Mouse (Mus musculus): ENCODE results near the gene Tex2.
"Not testable (repeated sequence)": the region's sequence is repeated elsewhere in the genome, so short reads cannot be mapped to it uniquely, and the experiment has no call there.

Tex2 gene

GRCm38 (mm10) chr11:106622056-106622455 is 8.8 kb upstream of the Tex2 start:
- no peak for DNase-seq (ENCODE audit: inconsistent age in 2 of 2, low spot score in 1 of 2)

GRCm38 (mm10) chr11:106618768-106619167 is 5.5 kb upstream of the Tex2 start:
- not testable (repeated sequence) for DNase-seq (ENCODE audit: inconsistent age in 2 of 2, low spot score in 1 of 2)

- peak; percentile 30 to 38 for DNase-seq (ENCODE audit: inconsistent age in 2 of 2, low spot score in 1 of 2)
Measured at GRCm38 (mm10) chr11:106617821-106618580, 4.8 kb upstream of the Tex2 start.

GRCm38 (mm10) chr11:106615561-106615960 is 2.3 kb upstream of the Tex2 start:
- peak in 1 of 2 experiments; percentile 37 for DNase-seq (ENCODE audit: inconsistent age in 2 of 2, low spot score in 1 of 2)

- peak; percentile 34 to 69 for DNase-seq (ENCODE audit: inconsistent age in 2 of 2, low spot score in 1 of 2)
Measured at GRCm38 (mm10) chr11:106614339-106614645, 1.1 kb upstream of the Tex2 start.

GRCm38 (mm10) chr11:106613638-106614338 is 565 bp upstream of the Tex2 start:
- peak; percentile 23 to 65 for DNase-seq (ENCODE audit: inconsistent age in 2 of 2, low spot score in 1 of 2)

GRCm38 (mm10) chr11:106612209-106612960 is 838 bp downstream of the Tex2 start:
- DNase-seq (ENCODE audit: inconsistent age in 2 of 2, low spot score in 1 of 2) = peak in 1 of 2 experiments; percentile 87

- no peak for DNase-seq (ENCODE audit: inconsistent age in 2 of 2, low spot score in 1 of 2)
Measured at GRCm38 (mm10) chr11:106609731-106610130, 3.5 kb downstream of the Tex2 start.

- DNase-seq (ENCODE audit: inconsistent age in 2 of 2, low spot score in 1 of 2) = no peak
Measured at GRCm38 (mm10) chr11:106607316-106607715, 5.9 kb downstream of the Tex2 start.

GRCm38 (mm10) chr11:106606042-106606441 is 7.2 kb downstream of the Tex2 start:
- no peak for DNase-seq (ENCODE audit: inconsistent age in 2 of 2, low spot score in 1 of 2)

- no peak for DNase-seq (ENCODE audit: inconsistent age in 2 of 2, low spot score in 1 of 2)
Measured at GRCm38 (mm10) chr11:106603230-106603629, 10.0 kb downstream of the Tex2 start.

GRCm38 (mm10) chr11:106600124-106600523 is 13.1 kb downstream of the Tex2 start:
- no peak for DNase-seq (ENCODE audit: inconsistent age in 2 of 2, low spot score in 1 of 2)

GRCm38 (mm10) chr11:106599345-106599744 is 13.9 kb downstream of the Tex2 start:
- DNase-seq (ENCODE audit: inconsistent age in 2 of 2, low spot score in 1 of 2) = no peak

- DNase-seq (ENCODE audit: inconsistent age in 2 of 2, low spot score in 1 of 2) = no peak
Measured at GRCm38 (mm10) chr11:106598339-106598738, 14.9 kb downstream of the Tex2 start.

GRCm38 (mm10) chr11:106597737-106598330 is 15.4 kb downstream of the Tex2 start:
- DNase-seq (ENCODE audit: inconsistent age in 2 of 2, low spot score in 1 of 2) = peak in 1 of 2 experiments; percentile 62

GRCm38 (mm10) chr11:106591183-106591582 is 22.0 kb downstream of the Tex2 start:
- no peak for DNase-seq (ENCODE audit: inconsistent age in 2 of 2, low spot score in 1 of 2)

GRCm38 (mm10) chr11:106590143-106590542 is 23.1 kb downstream of the Tex2 start:
- DNase-seq (ENCODE audit: inconsistent age in 2 of 2, low spot score in 1 of 2) = no peak

GRCm38 (mm10) chr11:106588781-106589180 is 24.4 kb downstream of the Tex2 start:
- no peak for DNase-seq (ENCODE audit: inconsistent age in 2 of 2, low spot score in 1 of 2)

- DNase-seq (ENCODE audit: inconsistent age in 2 of 2, low spot score in 1 of 2) = no peak
Measured at GRCm38 (mm10) chr11:106587786-106588519, 25.3 kb downstream of the Tex2 start.

GRCm38 (mm10) chr11:106583801-106584200 is 29.4 kb downstream of the Tex2 start:
- no peak for DNase-seq (ENCODE audit: inconsistent age in 2 of 2, low spot score in 1 of 2)

GRCm38 (mm10) chr11:106581357-106581756 is 31.9 kb downstream of the Tex2 start:
- no peak for DNase-seq (ENCODE audit: inconsistent age in 2 of 2, low spot score in 1 of 2)
